ENCODE assay signal across 17 mouse cellular contexts in the genomic region with DNA sequence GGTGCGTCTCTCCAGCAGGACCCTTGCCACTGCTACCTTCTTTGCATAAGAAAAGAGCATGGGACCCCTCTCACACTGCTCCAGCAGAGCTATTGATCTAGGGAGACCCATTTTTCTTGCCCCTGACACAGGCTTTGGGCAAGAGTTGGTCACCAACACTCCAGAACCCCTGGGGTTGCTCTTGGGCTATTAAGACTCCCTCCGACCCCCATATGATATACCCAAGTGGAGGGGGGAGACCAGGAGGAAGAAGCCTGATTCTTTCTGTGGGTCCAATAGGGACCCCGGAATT. TPM values are rescaled to one million over a fixed set of nuclear protein-coding genes. Genes with fewer than 3 reads are reported as not detected.
DNase-seq lines count a peak whose midpoint lies in the region; ATAC-seq and TF ChIP-seq lines count a peak whose summit lies in the region.
"Had no signal": no experiment of that assay in that cellular context is flagged by ENCODE, and none has a peak within 500 bp of the region (broad histone marks: within the 10 kb centered on the region; RNA-seq: fewer than 3 reads in every experiment).

No protein-coding gene starts in this region.

- peaks cover 70% of the 10 kb centered on the region for H3K27me3 ChIP-seq in forebrain, embryonic 12.5 days
- H3K27me3 ChIP-seq in forebrain, embryonic 15.5 days: peaks cover 46% of the 10 kb centered on the region
- H3K27me3 ChIP-seq in hindbrain, embryonic 12.5 days: peaks cover 64% of the 10 kb centered on the region
- peaks cover 15% of the 10 kb centered on the region for H3K27me3 ChIP-seq in hindbrain, postnatal 0 days (ENCODE audit: insufficient read depth, low read length)
- peaks cover 88% of the 10 kb centered on the region for H3K27me3 ChIP-seq in midbrain, embryonic 10.5 days (ENCODE audit: low read depth, poor library complexity, severe bottlenecking)
- H3K27me3 ChIP-seq in midbrain, postnatal 0 days (ENCODE audit: insufficient read depth, low read length): peaks cover 32% of the 10 kb centered on the region
- H3K27me3 ChIP-seq in embryonic facial prominence, embryonic 15.5 days: peaks cover 43% of the 10 kb centered on the region

- no peaks in the 10 kb centered on the region for H3K36me3 ChIP-seq in forebrain, embryonic 12.5 days (replicated peaks)
- H3K36me3 ChIP-seq in forebrain, embryonic 15.5 days: peaks cover 3% of the 10 kb centered on the region; the same call in 1 of the 2 replicates
- H3K36me3 ChIP-seq in hindbrain, embryonic 12.5 days: peaks cover under 1% of the 10 kb centered on the region; the same call in 1 of the 2 replicates
- H3K36me3 ChIP-seq in hindbrain, postnatal 0 days (ENCODE audit: insufficient read depth, low read length): 0 out of 2 replicates have a peak, but pooled peaks cover 1% of the 10 kb centered on the region
- H3K36me3 ChIP-seq in midbrain, embryonic 10.5 days: peaks cover 5% of the 10 kb centered on the region
- no peaks in the 10 kb centered on the region; the same call in 1 of the 2 replicates for H3K36me3 ChIP-seq in midbrain, postnatal 0 days (ENCODE audit: insufficient read depth, low read length)
- no peaks in the 10 kb centered on the region for H3K36me3 ChIP-seq in embryonic facial prominence, embryonic 15.5 days

- no peaks in the 10 kb centered on the region for H3K9me3 ChIP-seq in forebrain, embryonic 12.5 days
- no peaks in the 10 kb centered on the region for H3K9me3 ChIP-seq in forebrain, embryonic 15.5 days
- no peaks in the 10 kb centered on the region for H3K9me3 ChIP-seq in hindbrain, embryonic 12.5 days (replicated peaks)
- H3K9me3 ChIP-seq in hindbrain, postnatal 0 days (ENCODE audit: low read length): no peaks in the 10 kb centered on the region
- H3K9me3 ChIP-seq in midbrain, embryonic 10.5 days (replicated peaks): no peaks in the 10 kb centered on the region
- no peaks in the 10 kb centered on the region for H3K9me3 ChIP-seq in midbrain, postnatal 0 days (ENCODE audit: low read length)
- H3K9me3 ChIP-seq in embryonic facial prominence, embryonic 15.5 days (replicated peaks): no peaks in the 10 kb centered on the region
- H3K9me3 ChIP-seq: limb, embryonic 15.5 days had no signal

- ATAC-seq in forebrain, embryonic 12.5 days (ENCODE audit: low FRiP score): no peak
- ATAC-seq in forebrain, embryonic 15.5 days (replicated peaks): no peak
- no peak for ATAC-seq in hindbrain, embryonic 12.5 days (ENCODE audit: low FRiP score)
- ATAC-seq in hindbrain, postnatal 0 days: no peak
- ATAC-seq in midbrain, postnatal 0 days (ENCODE audit: low FRiP score): no peak
- no peak for ATAC-seq in embryonic facial prominence, embryonic 15.5 days (ENCODE audit: insufficient number of reproducible peaks, low FRiP score, low TSS enrichment, low read depth)
- ATAC-seq: activated CD4-positive, CD25-positive, alpha-beta regulatory T cell, adult 4 months; intestine, postnatal 0 days had no signal

- no peak overlapping the region for H3K27ac ChIP-seq in forebrain, embryonic 12.5 days
- no peak overlapping the region for H3K27ac ChIP-seq in forebrain, embryonic 15.5 days (replicated peaks)
- no peak overlapping the region for H3K27ac ChIP-seq in hindbrain, embryonic 12.5 days
- no peak overlapping the region for H3K27ac ChIP-seq in hindbrain, postnatal 0 days
- no peak overlapping the region for H3K27ac ChIP-seq in midbrain, embryonic 10.5 days (replicated peaks)
- H3K27ac ChIP-seq in midbrain, postnatal 0 days (ENCODE audit: low read depth, low read length): no peak overlapping the region
- H3K27ac ChIP-seq in embryonic facial prominence, embryonic 15.5 days (replicated peaks): no peak overlapping the region
- H3K27ac ChIP-seq: left cerebral cortex, adult 2 months; limb, embryonic 15.5 days had no signal

- no peak for DNase-seq in hindbrain, postnatal 0 days (ENCODE audit: low spot score)
- peak; percentile 34 for DNase-seq in midbrain, embryonic 10.5 days (ENCODE audit: low spot score)
- DNase-seq in midbrain, postnatal 0 days (ENCODE audit: low spot score): no peak
- no peak for DNase-seq in spleen, postnatal 10 days (ENCODE audit: low spot score in 2 of 2)
- DNase-seq: adrenal gland, postnatal 25 days; cerebellum, adult 9-11 months; thymus, adult 2 months had no signal

- no peak overlapping the region for H3K4me2 ChIP-seq in forebrain, embryonic 12.5 days
- no peak overlapping the region for H3K4me2 ChIP-seq in forebrain, embryonic 15.5 days (replicated peaks)
- peak overlapping the region; percentile 6; the same call in 1 of the 2 replicates for H3K4me2 ChIP-seq in hindbrain, embryonic 12.5 days (replicated peaks)
- no peak overlapping the region for H3K4me2 ChIP-seq in hindbrain, postnatal 0 days (ENCODE audit: low read depth, low read length)
- H3K4me2 ChIP-seq in midbrain, postnatal 0 days (ENCODE audit: low read depth, low read length, poor library complexity, severe bottlenecking): no peak overlapping the region
- 0 out of 2 replicates have a peak overlapping the region, but pooled peaks have one; percentile 4 for H3K4me2 ChIP-seq in embryonic facial prominence, embryonic 15.5 days (replicated peaks)
- H3K4me2 ChIP-seq: limb, embryonic 15.5 days had no signal

- H3K4me1 ChIP-seq in forebrain, embryonic 12.5 days: peaks cover 56% of the 10 kb centered on the region
- peaks cover 26% of the 10 kb centered on the region for H3K4me1 ChIP-seq in forebrain, embryonic 15.5 days
- peaks cover 55% of the 10 kb centered on the region for H3K4me1 ChIP-seq in hindbrain, embryonic 12.5 days
- H3K4me1 ChIP-seq in hindbrain, postnatal 0 days (ENCODE audit: insufficient read depth, low read length): peaks cover 20% of the 10 kb centered on the region
- H3K4me1 ChIP-seq in midbrain, embryonic 10.5 days: peaks cover 70% of the 10 kb centered on the region
- H3K4me1 ChIP-seq in midbrain, postnatal 0 days (ENCODE audit: insufficient read depth, low read length): peaks cover 11% of the 10 kb centered on the region; the same call in 1 of the 2 replicates
- peaks cover 52% of the 10 kb centered on the region for H3K4me1 ChIP-seq in embryonic facial prominence, embryonic 15.5 days

- 3% methylated on average over 3 of the region's 3 CpGs for WGBS in forebrain, embryonic 12.5 days
- 2% methylated on average over 3 of the region's 3 CpGs for WGBS in forebrain, embryonic 15.5 days
- 5% methylated on average over 3 of the region's 3 CpGs for WGBS in hindbrain, embryonic 12.5 days
- 11% methylated on average over 3 of the region's 3 CpGs for WGBS in hindbrain, postnatal 0 days
- 10% methylated on average over 3 of the region's 3 CpGs for WGBS in midbrain, embryonic 10.5 days
- 7% methylated on average over 3 of the region's 3 CpGs for WGBS in midbrain, postnatal 0 days
- 16% methylated on average over 3 of the region's 3 CpGs for WGBS in embryonic facial prominence, embryonic 15.5 days

- no peak overlapping the region for H3K9ac ChIP-seq in forebrain, embryonic 12.5 days
- no peak overlapping the region for H3K9ac ChIP-seq in forebrain, embryonic 15.5 days (replicated peaks)
- H3K9ac ChIP-seq in hindbrain, embryonic 12.5 days: no peak overlapping the region
- no peak overlapping the region for H3K9ac ChIP-seq in hindbrain, postnatal 0 days (replicated peaks; ENCODE audit: low read length)
- H3K9ac ChIP-seq in midbrain, postnatal 0 days (replicated peaks; ENCODE audit: low read length, poor library complexity, severe bottlenecking): no peak overlapping the region
- no peak overlapping the region for H3K9ac ChIP-seq in embryonic facial prominence, embryonic 15.5 days
- H3K9ac ChIP-seq: limb, embryonic 15.5 days had no signal

- peak overlapping the region; percentile 10; the same call in 1 of the 2 replicates for H3K4me3 ChIP-seq in forebrain, embryonic 12.5 days (replicated peaks)
- no peak overlapping the region for H3K4me3 ChIP-seq in forebrain, embryonic 15.5 days
- no peak overlapping the region for H3K4me3 ChIP-seq in hindbrain, embryonic 12.5 days
- no peak overlapping the region for H3K4me3 ChIP-seq in hindbrain, postnatal 0 days (ENCODE audit: low read length)
- peak overlapping the region; percentile 69 for H3K4me3 ChIP-seq in midbrain, embryonic 10.5 days
- H3K4me3 ChIP-seq in midbrain, postnatal 0 days (ENCODE audit: low read depth, low read length): no peak overlapping the region
- no peak overlapping the region for H3K4me3 ChIP-seq in embryonic facial prominence, embryonic 15.5 days (replicated peaks)
- H3K4me3 ChIP-seq: left cerebral cortex, adult 2 months; limb, embryonic 15.5 days had no signal

- TF ChIP-seq CTCF in hindbrain, postnatal 0 days (IDR thresholded peaks at IDR 0.05; ENCODE audit: low read depth): no peak
- no peak for TF ChIP-seq CTCF in midbrain, postnatal 0 days (IDR thresholded peaks at IDR 0.05)

RNA-seq across cellular contexts. Expression of a gene that starts 3.6 kb away (rescaled TPM):
- 5.7 and 7.5 TPM in 2 replicates for polyA plus RNA-seq in forebrain, embryonic 12.5 days (2016; fragmentation: Nextera tagmentation; extraction: Ambion mirVana)
- polyA plus RNA-seq in forebrain, embryonic 15.5 days (2015; fragmentation: Nextera tagmentation; extraction: Ambion mirVana): 4.8 and 5.5 TPM in 2 replicates
- 8.5 and 9.5 TPM in 2 replicates for polyA plus RNA-seq in hindbrain, embryonic 12.5 days (2016; fragmentation: Nextera tagmentation; extraction: Ambion mirVana)
- 1.5 and 2.5 TPM in 2 replicates for total RNA-seq in hindbrain, postnatal 0 days (2014; rRNA removed)
- polyA plus RNA-seq in hindbrain, postnatal 0 days (2015; fragmentation: Nextera tagmentation; extraction: Ambion mirVana): 6.5 and 8.0 TPM in 2 replicates
- polyA plus RNA-seq in midbrain, embryonic 10.5 days (2016; fragmentation: Nextera tagmentation; extraction: Ambion mirVana): 5.4 and 8.0 TPM in 2 replicates
- total RNA-seq in midbrain, postnatal 0 days (2014; rRNA removed): 4.2 and 8.1 TPM in 2 replicates
- 7.5 and 9.2 TPM in 2 replicates for polyA plus RNA-seq in midbrain, postnatal 0 days (2015; fragmentation: Nextera tagmentation; extraction: Ambion mirVana)
- polyA plus RNA-seq in embryonic facial prominence, embryonic 15.5 days (2015; fragmentation: Nextera tagmentation; extraction: Ambion mirVana): 12.5 and 14.3 TPM in 2 replicates
- total RNA-seq: hematopoietic stem cell, adult 5-6 weeks; megakaryocyte progenitor cell, adult 5-6 weeks had no signal

RNA-seq across cellular contexts. Expression of a gene that starts 10.4 kb away (rescaled TPM):
- polyA plus RNA-seq in forebrain, embryonic 12.5 days (2016; fragmentation: Nextera tagmentation; extraction: Ambion mirVana): 90.4 and 93.1 TPM in 2 replicates
- polyA plus RNA-seq in forebrain, embryonic 15.5 days (2015; fragmentation: Nextera tagmentation; extraction: Ambion mirVana): 87.7 and 92.9 TPM in 2 replicates
- polyA plus RNA-seq in hindbrain, embryonic 12.5 days (2016; fragmentation: Nextera tagmentation; extraction: Ambion mirVana): 90.9 and 97.4 TPM in 2 replicates
- 66.1 and 82.1 TPM in 2 replicates for total RNA-seq in hindbrain, postnatal 0 days (2014; rRNA removed)
- 134 and 137 TPM in 2 replicates for polyA plus RNA-seq in hindbrain, postnatal 0 days (2015; fragmentation: Nextera tagmentation; extraction: Ambion mirVana)
- polyA plus RNA-seq in midbrain, embryonic 10.5 days (2016; fragmentation: Nextera tagmentation; extraction: Ambion mirVana): 137 and 143 TPM in 2 replicates
- total RNA-seq in midbrain, postnatal 0 days (2014; rRNA removed): 77.3 and 82.3 TPM in 2 replicates
- polyA plus RNA-seq in midbrain, postnatal 0 days (2015; fragmentation: Nextera tagmentation; extraction: Ambion mirVana): 130 and 144 TPM in 2 replicates
- 122 and 133 TPM in 2 replicates for polyA plus RNA-seq in embryonic facial prominence, embryonic 15.5 days (2015; fragmentation: Nextera tagmentation; extraction: Ambion mirVana)

RNA-seq across cellular contexts. Expression of a gene that starts 14.9 kb away (rescaled TPM):
- polyA plus RNA-seq in forebrain, embryonic 12.5 days (2016; fragmentation: Nextera tagmentation; extraction: Ambion mirVana): 1.6 TPM in 2 replicates
- polyA plus RNA-seq in forebrain, embryonic 15.5 days (2015; fragmentation: Nextera tagmentation; extraction: Ambion mirVana): 1.4 and 1.5 TPM in 2 replicates
- 1.5 TPM in 2 replicates for polyA plus RNA-seq in hindbrain, embryonic 12.5 days (2016; fragmentation: Nextera tagmentation; extraction: Ambion mirVana)
- 0.10 TPM in 1 of 2 replicates, not detected in the other for total RNA-seq in hindbrain, postnatal 0 days (2014; rRNA removed)
- polyA plus RNA-seq in hindbrain, postnatal 0 days (2015; fragmentation: Nextera tagmentation; extraction: Ambion mirVana): 0.66 and 0.89 TPM in 2 replicates
- polyA plus RNA-seq in midbrain, embryonic 10.5 days (2016; fragmentation: Nextera tagmentation; extraction: Ambion mirVana): 1.6 and 1.8 TPM in 2 replicates
- not detected in 2 replicates for total RNA-seq in midbrain, postnatal 0 days (2014; rRNA removed)
- 0.25 and 0.42 TPM in 2 replicates for polyA plus RNA-seq in midbrain, postnatal 0 days (2015; fragmentation: Nextera tagmentation; extraction: Ambion mirVana)
- 1.1 and 1.9 TPM in 2 replicates for polyA plus RNA-seq in embryonic facial prominence, embryonic 15.5 days (2015; fragmentation: Nextera tagmentation; extraction: Ambion mirVana)

RNA-seq across cellular contexts. Expression of a gene that starts 15.0 kb away (rescaled TPM):
- 178 and 183 TPM in 2 replicates for polyA plus RNA-seq in forebrain, embryonic 12.5 days (2016; fragmentation: Nextera tagmentation; extraction: Ambion mirVana)
- 208 and 211 TPM in 2 replicates for polyA plus RNA-seq in forebrain, embryonic 15.5 days (2015; fragmentation: Nextera tagmentation; extraction: Ambion mirVana)
- 195 and 210 TPM in 2 replicates for polyA plus RNA-seq in hindbrain, embryonic 12.5 days (2016; fragmentation: Nextera tagmentation; extraction: Ambion mirVana)
- total RNA-seq in hindbrain, postnatal 0 days (2014; rRNA removed): 146 and 154 TPM in 2 replicates
- polyA plus RNA-seq in hindbrain, postnatal 0 days (2015; fragmentation: Nextera tagmentation; extraction: Ambion mirVana): 214 and 225 TPM in 2 replicates
- polyA plus RNA-seq in midbrain, embryonic 10.5 days (2016; fragmentation: Nextera tagmentation; extraction: Ambion mirVana): 223 and 228 TPM in 2 replicates
- 136 and 168 TPM in 2 replicates for total RNA-seq in midbrain, postnatal 0 days (2014; rRNA removed)
- 204 and 229 TPM in 2 replicates for polyA plus RNA-seq in midbrain, postnatal 0 days (2015; fragmentation: Nextera tagmentation; extraction: Ambion mirVana)
- polyA plus RNA-seq in embryonic facial prominence, embryonic 15.5 days (2015; fragmentation: Nextera tagmentation; extraction: Ambion mirVana): 160 and 165 TPM in 2 replicates

RNA-seq across cellular contexts. Expression of a gene that starts 18.1 kb away (rescaled TPM):
- polyA plus RNA-seq in forebrain, embryonic 12.5 days (2016; fragmentation: Nextera tagmentation; extraction: Ambion mirVana): 43.7 and 49.6 TPM in 2 replicates
- polyA plus RNA-seq in forebrain, embryonic 15.5 days (2015; fragmentation: Nextera tagmentation; extraction: Ambion mirVana): 53.4 and 61.3 TPM in 2 replicates
- polyA plus RNA-seq in hindbrain, embryonic 12.5 days (2016; fragmentation: Nextera tagmentation; extraction: Ambion mirVana): 60.1 and 62.2 TPM in 2 replicates
- total RNA-seq in hindbrain, postnatal 0 days (2014; rRNA removed): 66.1 and 72.7 TPM in 2 replicates
- 108 and 111 TPM in 2 replicates for polyA plus RNA-seq in hindbrain, postnatal 0 days (2015; fragmentation: Nextera tagmentation; extraction: Ambion mirVana)
- 64.7 and 71.5 TPM in 2 replicates for polyA plus RNA-seq in midbrain, embryonic 10.5 days (2016; fragmentation: Nextera tagmentation; extraction: Ambion mirVana)
- 55.0 and 67.5 TPM in 2 replicates for total RNA-seq in midbrain, postnatal 0 days (2014; rRNA removed)
- 95.3 and 103 TPM in 2 replicates for polyA plus RNA-seq in midbrain, postnatal 0 days (2015; fragmentation: Nextera tagmentation; extraction: Ambion mirVana)
- polyA plus RNA-seq in embryonic facial prominence, embryonic 15.5 days (2015; fragmentation: Nextera tagmentation; extraction: Ambion mirVana): 138 and 139 TPM in 2 replicates
- total RNA-seq: hematopoietic stem cell, adult 5-6 weeks had no signal
- polyA plus RNA-seq: activated CD4-positive, CD25-positive, alpha-beta regulatory T cell, adult 4 months had no signal

Comparison
In these comparisons a context has a peak if more than half of its experiments do, and no peak if none do; other contexts are left out.
1. H3K4me2 ChIP-seq: peak in hindbrain, embryonic 12.5 days (single experiment) and embryonic facial prominence, embryonic 15.5 days (single experiment); none in forebrain, embryonic 12.5 days (single experiment), forebrain, embryonic 15.5 days (single experiment), hindbrain, postnatal 0 days (single experiment) and midbrain, postnatal 0 days (single experiment).
2. H3K4me3 ChIP-seq: peak in forebrain, embryonic 12.5 days (single experiment) and midbrain, embryonic 10.5 days (single experiment); none in forebrain, embryonic 15.5 days (single experiment), hindbrain, embryonic 12.5 days (single experiment), hindbrain, postnatal 0 days (single experiment), midbrain, postnatal 0 days (single experiment) and embryonic facial prominence, embryonic 15.5 days (single experiment).